Mouse (Mus musculus): ENCODE measurements around the gene Irx6. TPM values are rescaled to one million over a fixed set of nuclear protein-coding genes. Genes with fewer than 3 reads are reported as not detected.

Gene Irx6
- polyA plus RNA-seq, 1 experiment from 2014 or later = 4.0 TPM

DNA sequence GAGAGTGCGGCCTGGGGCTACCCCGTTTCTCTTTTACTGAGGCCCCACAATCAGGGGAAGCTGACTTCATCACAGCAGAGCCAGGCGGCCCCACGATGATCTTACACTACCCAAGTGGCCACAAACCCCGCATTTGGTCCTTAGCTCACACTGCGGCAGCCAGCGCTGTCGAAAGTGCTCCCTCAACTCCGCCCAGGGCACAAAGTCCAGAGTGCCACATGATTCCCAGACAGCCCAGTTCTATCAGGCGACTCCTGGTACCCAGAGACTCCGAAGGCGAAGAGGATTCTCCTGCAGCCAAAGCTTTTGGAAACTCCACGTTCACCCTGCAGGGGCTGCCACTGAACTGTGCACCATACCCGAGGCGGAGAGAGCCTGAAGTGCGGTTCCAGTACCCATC lies 4.3 kb downstream of the Irx6 start:
- H3K36me3 ChIP-seq = no peaks in the 10 kb centered on the region
- peaks cover 69% of the 10 kb centered on the region for H3K27me3 ChIP-seq
- peak overlapping the region; percentile 25 for H3K4me3 ChIP-seq (replicated peaks)
- peaks cover 38% of the 10 kb centered on the region for H3K4me1 ChIP-seq (replicated peaks)
- H3K4me2 ChIP-seq (replicated peaks) = peak overlapping the region; percentile 44
- ATAC-seq = no peak
- 14% methylated on average over 16 of the region's 16 CpGs for WGBS
- peak overlapping the region; percentile 32; the same call in 1 of the 2 replicates for H3K9ac ChIP-seq (replicated peaks)
- no peak overlapping the region for H3K27ac ChIP-seq
- H3K9me3 ChIP-seq = no peaks in the 10 kb centered on the region

- H3K4me1 ChIP-seq (replicated peaks) = peaks cover 10% of the 10 kb centered on the region; the same call in 1 of the 2 replicates
- no peaks in the 10 kb centered on the region for H3K36me3 ChIP-seq
- H3K27me3 ChIP-seq = 0 out of 2 replicates have a peak, but pooled peaks cover 5% of the 10 kb centered on the region
- WGBS = 83% methylated on average over 5 of the region's 5 CpGs
- no peak overlapping the region for H3K4me2 ChIP-seq (replicated peaks)
- no peak overlapping the region for H3K27ac ChIP-seq
- no peak overlapping the region for H3K9ac ChIP-seq (replicated peaks)
- no peak for ATAC-seq
- H3K9me3 ChIP-seq = no peaks in the 10 kb centered on the region
- no peak overlapping the region for H3K4me3 ChIP-seq (replicated peaks)
Observed at GRCm38 (mm10) chr8:92697361-92697760, 23.3 kb downstream of the Irx6 start.

DNA sequence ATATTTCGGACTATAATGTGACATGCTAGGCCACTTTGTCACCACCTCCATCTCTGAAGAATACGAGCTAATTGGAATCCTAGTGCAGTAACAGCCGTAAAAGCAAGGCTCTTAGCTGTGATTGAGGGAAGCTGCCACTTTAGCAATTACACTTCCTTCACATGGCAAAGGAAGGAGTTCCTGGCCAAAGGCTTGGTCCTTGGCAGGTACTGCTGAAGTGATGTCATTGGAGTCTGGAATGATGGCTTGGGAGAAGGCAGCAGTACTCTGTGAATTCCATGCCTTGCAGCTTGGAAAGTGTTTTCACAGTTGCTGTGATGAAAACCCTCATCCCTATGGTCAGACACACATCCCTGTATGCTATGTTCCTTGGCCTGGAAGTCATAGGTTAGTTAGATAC lies 24.3 kb downstream of the Irx6 start:
- no peak overlapping the region for H3K4me2 ChIP-seq (replicated peaks)
- H3K9me3 ChIP-seq = no peaks in the 10 kb centered on the region
- H3K9ac ChIP-seq (replicated peaks) = no peak overlapping the region
- WGBS = 77% methylated on average over 3 of the region's 3 CpGs
- no peaks in the 10 kb centered on the region for H3K36me3 ChIP-seq
- H3K4me3 ChIP-seq (replicated peaks) = no peak overlapping the region
- no peak overlapping the region for H3K27ac ChIP-seq
- H3K4me1 ChIP-seq (replicated peaks) = peaks cover 10% of the 10 kb centered on the region; the same call in 1 of the 2 replicates
- ATAC-seq = no peak
- 0 out of 2 replicates have a peak, but pooled peaks cover 5% of the 10 kb centered on the region for H3K27me3 ChIP-seq

GRCm38 (mm10) chr8:92699922-92700540 lies 25.9 kb downstream of the Irx6 start:
- Histone ChIP-seq H3K9ac (replicated peaks) (no peak overlapping the region), H3K4me1 (replicated peaks) (peaks cover 10% of the 10 kb centered on the region; the same call in 1 of the 2 replicates), H3K9me3 (no peaks in the 10 kb centered on the region), H3K27me3 (0 out of 2 replicates have a peak, but pooled peaks cover 5% of the 10 kb centered on the region), H3K4me2 (replicated peaks) (no peak overlapping the region), H3K4me3 (replicated peaks) (no peak overlapping the region), H3K36me3 (no peaks in the 10 kb centered on the region), H3K27ac (no peak overlapping the region)
- whole genome bisulfite sequencing = 53% methylated on average over 8 of the region's 8 CpGs
- no peak for ATAC-seq

DNA sequence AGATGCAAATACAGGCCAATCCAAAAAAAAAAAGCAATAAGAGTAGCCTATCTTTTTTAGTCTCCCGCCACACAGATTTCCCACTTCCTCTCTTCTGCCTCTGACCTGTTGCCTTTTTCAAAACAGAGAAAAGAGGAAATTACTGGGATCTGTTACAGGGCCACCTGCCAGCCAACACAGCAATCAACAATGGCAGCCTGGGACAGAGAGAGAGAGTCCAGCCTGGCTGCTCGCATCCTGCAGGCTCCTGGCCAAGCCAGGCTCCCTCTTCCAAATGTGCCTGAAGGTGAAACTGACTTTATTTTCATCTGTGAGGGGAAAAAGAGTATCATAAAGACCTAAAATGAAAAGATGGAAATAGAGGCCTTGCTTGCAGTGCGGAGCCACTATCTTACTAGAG lies 29.3 kb downstream of the Irx6 start:
- no peaks in the 10 kb centered on the region for H3K27me3 ChIP-seq
- no peak for ATAC-seq
- H3K9ac ChIP-seq (replicated peaks) = no peak overlapping the region
- H3K4me3 ChIP-seq (replicated peaks) = no peak overlapping the region
- no peak overlapping the region for H3K27ac ChIP-seq
- H3K4me1 ChIP-seq (replicated peaks) = peaks cover 10% of the 10 kb centered on the region; the same call in 1 of the 2 replicates
- H3K4me2 ChIP-seq (replicated peaks) = no peak overlapping the region
- no peaks in the 10 kb centered on the region for H3K36me3 ChIP-seq
- 77% methylated on average over 3 of the region's 3 CpGs for WGBS
- H3K9me3 ChIP-seq = no peaks in the 10 kb centered on the region

DNA sequence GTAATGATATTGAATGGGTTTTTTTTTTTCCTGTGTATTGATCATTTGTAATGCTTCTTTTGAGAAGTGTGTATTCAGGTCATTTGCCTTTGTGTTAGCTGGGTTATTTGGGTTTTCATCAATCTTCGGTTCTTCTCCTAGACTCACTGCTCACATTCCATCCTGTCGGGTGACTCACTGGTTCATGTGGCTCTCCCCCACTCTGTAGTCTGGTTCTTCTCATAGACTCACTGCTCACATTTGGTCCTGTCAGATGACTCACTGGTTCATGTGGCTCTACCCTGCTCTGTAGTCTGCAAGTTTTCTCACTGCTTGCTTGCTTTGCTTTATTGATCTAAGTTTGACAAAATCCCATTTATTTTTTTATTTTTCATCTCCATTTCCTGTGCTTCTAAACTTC lies 32.2 kb downstream of the Irx6 start:
- Histone ChIP-seq H3K9ac (replicated peaks) (no peak overlapping the region), H3K4me1 (replicated peaks) (no peaks in the 10 kb centered on the region), H3K36me3 (no peaks in the 10 kb centered on the region), H3K4me3 (replicated peaks) (no peak overlapping the region), H3K9me3 (peaks cover 2% of the 10 kb centered on the region; the same call in 1 of the 2 replicates), H3K4me2 (replicated peaks) (no peak overlapping the region), H3K27ac (no peak overlapping the region), H3K27me3 (no peaks in the 10 kb centered on the region)
- no peak for ATAC-seq
- WGBS = 66% methylated on average over 2 of the region's 2 CpGs

- Histone ChIP-seq H3K4me1 (replicated peaks) (no peaks in the 10 kb centered on the region), H3K9me3 (peaks cover 2% of the 10 kb centered on the region; the same call in 1 of the 2 replicates), H3K27me3 (no peaks in the 10 kb centered on the region), H3K9ac (replicated peaks) (no peak overlapping the region), H3K4me3 (replicated peaks) (no peak overlapping the region), H3K27ac (no peak overlapping the region), H3K4me2 (replicated peaks) (no peak overlapping the region), H3K36me3 (no peaks in the 10 kb centered on the region)
- 92% methylated on average over 1 of the region's 1 CpGs for WGBS
- ATAC-seq = no peak
Observed at GRCm38 (mm10) chr8:92713286-92713685, 39.2 kb downstream of the Irx6 start.

DNA sequence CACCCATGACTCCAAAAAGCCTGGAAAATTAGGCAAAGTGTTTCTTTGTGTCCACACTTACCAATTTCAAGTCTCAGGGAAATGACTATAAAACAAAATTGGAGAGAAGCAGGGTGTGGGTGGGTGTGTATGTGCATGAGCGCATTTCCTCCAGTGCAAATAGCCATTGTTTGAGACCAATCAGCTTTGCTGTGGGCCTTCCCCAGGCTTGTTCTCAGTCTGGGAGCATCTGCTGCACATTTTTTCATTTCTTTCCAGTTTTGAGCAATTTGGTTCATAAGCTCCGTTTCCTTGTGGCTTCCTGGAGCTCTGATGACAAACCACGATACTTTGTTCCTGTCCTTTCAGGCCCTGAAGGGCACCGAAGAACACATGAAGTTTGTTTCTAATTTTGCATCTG lies 43.3 kb downstream of the Irx6 start:
- Histone ChIP-seq H3K9me3 (no peaks in the 10 kb centered on the region), H3K9ac (replicated peaks) (no peak overlapping the region), H3K4me1 (replicated peaks) (peaks cover 12% of the 10 kb centered on the region), H3K4me2 (replicated peaks) (no peak overlapping the region), H3K4me3 (replicated peaks) (no peak overlapping the region), H3K27ac (no peak overlapping the region), H3K27me3 (peaks cover 3% of the 10 kb centered on the region; the same call in 1 of the 2 replicates), H3K36me3 (no peaks in the 10 kb centered on the region)
- ATAC-seq = no peak
- 76% methylated on average over 4 of the region's 4 CpGs for WGBS

DNA sequence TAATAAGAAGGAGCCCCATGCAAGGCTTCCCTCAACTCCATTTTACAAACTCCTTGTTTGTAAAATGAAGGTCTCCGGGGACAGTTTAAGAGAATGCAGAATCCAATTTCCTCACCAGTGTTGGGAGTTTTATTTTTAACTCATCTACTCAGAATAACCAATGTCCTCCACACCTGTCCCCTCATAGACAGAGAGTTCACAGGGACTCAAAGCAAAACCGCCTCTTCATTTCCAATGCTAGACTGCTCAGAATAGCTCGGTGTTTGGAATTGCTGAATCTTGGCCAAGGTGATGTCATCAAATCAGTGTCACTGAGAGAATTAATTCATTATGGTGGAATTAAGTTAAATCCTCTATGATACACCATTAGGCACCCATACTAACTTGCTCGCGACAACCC lies 44.0 kb downstream of the Irx6 start:
- H3K4me3 ChIP-seq (replicated peaks) = no peak overlapping the region
- H3K27me3 ChIP-seq = peaks cover 3% of the 10 kb centered on the region; the same call in 1 of the 2 replicates
- 77% methylated on average over 5 of the region's 5 CpGs for WGBS
- no peaks in the 10 kb centered on the region for H3K9me3 ChIP-seq
- no peaks in the 10 kb centered on the region for H3K36me3 ChIP-seq
- no peak overlapping the region for H3K9ac ChIP-seq (replicated peaks)
- H3K4me1 ChIP-seq (replicated peaks) = peaks cover 18% of the 10 kb centered on the region
- H3K4me2 ChIP-seq (replicated peaks) = no peak overlapping the region
- no peak for ATAC-seq
- no peak overlapping the region for H3K27ac ChIP-seq

DNA sequence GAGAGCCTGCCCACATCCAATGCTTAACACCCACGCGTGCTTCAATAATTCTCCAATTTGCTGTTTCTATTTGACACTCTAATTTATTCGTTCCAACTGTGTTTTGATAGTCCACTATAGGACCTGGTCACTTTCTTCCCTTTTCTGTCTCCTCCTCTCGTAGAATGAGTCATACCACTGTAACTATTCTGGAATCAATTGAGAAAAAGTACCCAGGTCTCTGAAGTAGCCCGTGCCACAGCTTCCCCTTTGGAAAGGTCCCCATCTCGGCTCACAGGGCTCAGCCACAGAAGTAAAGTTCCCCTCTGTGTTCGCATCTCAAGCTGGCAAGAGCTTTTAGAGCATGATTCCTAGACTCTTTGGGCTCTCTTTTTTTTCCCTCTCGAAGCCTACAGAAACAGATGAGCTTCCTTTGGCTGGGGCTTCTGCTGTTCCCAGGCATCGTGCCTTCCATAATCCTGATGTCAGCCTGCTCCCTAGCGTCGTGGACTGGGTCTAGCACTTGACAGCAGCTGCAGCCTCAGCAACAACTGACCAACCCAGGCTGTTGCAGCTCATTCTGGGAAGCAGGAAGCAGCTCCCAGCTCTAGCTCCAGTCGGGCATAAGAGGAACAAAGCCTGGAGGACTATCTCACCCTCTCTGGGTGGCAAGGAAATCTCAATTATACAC lies 47.3 kb downstream of the Irx6 start:
- Histone ChIP-seq H3K4me1 (replicated peaks) (peaks cover 34% of the 10 kb centered on the region), H3K4me3 (replicated peaks) (no peak overlapping the region), H3K27me3 (peaks cover 3% of the 10 kb centered on the region; the same call in 1 of the 2 replicates), H3K4me2 (replicated peaks) (no peak overlapping the region), H3K9ac (replicated peaks) (no peak overlapping the region), H3K27ac (0 out of 2 replicates have a peak overlapping the region, but pooled peaks have one; percentile 16), H3K36me3 (no peaks in the 10 kb centered on the region), H3K9me3 (no peaks in the 10 kb centered on the region)
- ATAC-seq = peak; percentile 95
- WGBS = 35% methylated on average over 12 of the region's 12 CpGs

DNA sequence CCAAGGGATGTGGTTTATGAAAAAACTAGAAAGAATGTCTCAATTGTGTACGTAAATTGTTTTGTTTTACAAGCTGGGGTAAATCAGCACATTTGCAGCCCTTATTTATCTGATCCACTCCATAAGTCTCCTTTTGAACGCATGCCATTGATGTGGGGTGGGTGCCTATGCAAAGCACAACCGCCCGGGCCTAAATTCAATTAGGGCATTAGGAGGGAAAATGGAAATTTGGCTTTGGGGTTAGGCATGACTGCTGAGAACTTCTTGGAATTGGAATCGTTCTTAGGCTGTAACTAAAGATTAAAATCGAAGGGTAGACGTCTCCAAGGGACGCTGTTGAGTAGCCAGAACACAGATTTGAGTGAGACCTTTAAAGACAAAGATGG lies 47.8 kb downstream of the Irx6 start:
- Histone ChIP-seq H3K4me3 (replicated peaks) (no peak overlapping the region), H3K36me3 (no peaks in the 10 kb centered on the region), H3K4me1 (replicated peaks) (peaks cover 34% of the 10 kb centered on the region), H3K4me2 (replicated peaks) (no peak overlapping the region), H3K9ac (replicated peaks) (no peak overlapping the region), H3K27me3 (peaks cover 4% of the 10 kb centered on the region; the same call in 1 of the 2 replicates), H3K27ac (0 out of 2 replicates have a peak overlapping the region, but pooled peaks have one; percentile 16), H3K9me3 (no peaks in the 10 kb centered on the region)
- 34% methylated on average over 8 of the region's 8 CpGs for WGBS
- ATAC-seq = 0 out of 2 replicates have a peak, but pooled peaks have one; percentile 10

- H3K27ac ChIP-seq = 0 out of 2 replicates have a peak overlapping the region, but pooled peaks have one; percentile 15
- no peak overlapping the region for H3K4me2 ChIP-seq (replicated peaks)
- no peaks in the 10 kb centered on the region for H3K9me3 ChIP-seq
- H3K36me3 ChIP-seq = no peaks in the 10 kb centered on the region
- H3K4me3 ChIP-seq (replicated peaks) = no peak overlapping the region
- ATAC-seq = no peak
- WGBS = 42% methylated on average over 6 of the region's 6 CpGs
- H3K27me3 ChIP-seq = peaks cover 12% of the 10 kb centered on the region; the same call in 1 of the 2 replicates
- H3K4me1 ChIP-seq (replicated peaks) = peaks cover 34% of the 10 kb centered on the region
- H3K9ac ChIP-seq (replicated peaks) = no peak overlapping the region
Observed at GRCm38 (mm10) chr8:92723320-92723719, 49.2 kb downstream of the Irx6 start.

Data from midbrain, embryonic 13.5 days (tissue).